Comparison of ENCODE assay signal across 8 mouse cellular contexts in the genomic region with DNA sequence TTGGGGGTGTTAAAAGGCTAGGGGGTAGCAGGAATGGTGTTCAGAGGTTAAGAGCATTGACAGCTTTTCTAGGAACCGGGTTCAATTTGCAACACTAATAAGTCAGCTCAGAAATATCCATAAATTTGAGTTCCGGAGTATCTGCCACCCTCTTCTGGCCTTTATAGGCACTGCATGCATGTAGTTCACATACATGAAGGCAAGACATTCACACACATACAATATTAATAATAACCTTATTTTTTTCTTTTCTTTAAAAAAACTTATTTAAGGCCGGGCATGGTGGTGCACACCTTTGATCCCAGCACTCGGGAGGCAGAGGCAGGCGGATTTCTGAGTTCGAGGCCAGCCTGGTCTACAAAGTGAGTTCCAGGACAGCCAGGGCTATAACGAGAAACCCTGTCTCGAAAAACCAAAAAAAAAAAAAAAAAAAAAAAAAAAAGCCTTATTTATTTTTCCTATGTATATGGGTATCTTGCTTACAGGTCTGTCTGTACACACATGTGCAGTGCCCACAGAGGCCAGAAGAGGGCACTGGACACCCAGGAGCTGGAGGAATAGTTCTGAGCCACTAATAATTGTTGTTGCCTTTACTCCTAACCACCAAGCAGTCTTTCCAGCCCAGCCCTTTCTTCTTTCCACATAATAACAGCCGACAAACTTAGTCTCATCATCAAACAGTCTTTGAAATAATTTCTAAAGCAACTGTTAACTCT. TPM values are rescaled to one million over a fixed set of nuclear protein-coding genes. Genes with fewer than 3 reads are reported as not detected.
DNase-seq lines count a peak whose midpoint lies in the region.

No protein-coding gene starts in this region.

- H3K9me3 ChIP-seq in heart, embryonic 10.5 days, result no peaks in the 10 kb centered on the region

- no peak overlapping the region for H3K27ac ChIP-seq in heart, embryonic 10.5 days

- H3K4me1 ChIP-seq in heart, embryonic 10.5 days, result no peaks in the 10 kb centered on the region

- no peak overlapping the region for H3K4me3 ChIP-seq in heart, embryonic 10.5 days

- no peaks in the 10 kb centered on the region for H3K27me3 ChIP-seq in heart, embryonic 10.5 days (ENCODE audit: insufficient read depth, poor library complexity, severe bottlenecking)

- peak; percentile 63 for DNase-seq in layer of hippocampus, adult 11-12 months (ENCODE audit: low spot score)
- DNase-seq in layer of hippocampus, adult 8-10 months (ENCODE audit: low spot score in 2 of 2), result no peak
- DNase-seq in MEL-GATA-1-ER (ENCODE audit: extremely low read depth, low read depth) (peak; percentile 59), liver (peak; percentile 81)
- DNase-seq in cerebellum, adult 9-10 months, result peak; percentile 69
- DNase-seq in heart, embryonic 10.5 days (ENCODE audit: low spot score), result peak; percentile 81
- DNase-seq in retina, embryonic 14.5 days (ENCODE audit: low spot score), result peak; percentile 76
- DNase-seq in thymus, postnatal 4 days, result peak; percentile 90

- 89% methylated on average over 9 of the region's 9 CpGs for WGBS in heart, embryonic 10.5 days

- H3K36me3 ChIP-seq in heart, embryonic 10.5 days, result peaks cover 90% of the 10 kb centered on the region

RNA-seq across cellular contexts. Expression of a gene that starts 9.6 kb away (rescaled TPM):
- 100 to 1,000 TPM; 192 to 236 (median 203) TPM for total RNA-seq in layer of hippocampus, adult 8-10 months (2022)
- 405 and 415 TPM in 2 replicates for polyA plus RNA-seq in heart, embryonic 10.5 days (2016; fragmentation: Nextera tagmentation; extraction: Ambion mirVana)

RNA-seq across cellular contexts. Expression of a gene that starts 32.3 kb away (rescaled TPM):
- 10 to 100 TPM; 87.3 to 96.2 (median 93.0) TPM for total RNA-seq in layer of hippocampus, adult 8-10 months (2022)
- polyA plus RNA-seq in heart, embryonic 10.5 days (2016; fragmentation: Nextera tagmentation; extraction: Ambion mirVana), result 16.6 and 21.3 TPM in 2 replicates

RNA-seq across cellular contexts. Expression of a gene that starts 38.3 kb away (rescaled TPM):
- total RNA-seq in layer of hippocampus, adult 8-10 months (2022), result 10 to 100 TPM; 49.7 to 59.8 (median 56.6) TPM
- 33.6 and 35.3 TPM in 2 replicates for polyA plus RNA-seq in heart, embryonic 10.5 days (2016; fragmentation: Nextera tagmentation; extraction: Ambion mirVana)

Comparison
In these comparisons a context has a peak if more than half of its experiments do, and no peak if none do; other contexts are left out.
1. DNase-seq: peak in layer of hippocampus, adult 11-12 months (single experiment), MEL-GATA-1-ER (single experiment), cerebellum, adult 9-10 months (single experiment), heart, embryonic 10.5 days (single experiment), liver (single experiment), retina, embryonic 14.5 days (single experiment) and thymus, postnatal 4 days (single experiment); none in layer of hippocampus, adult 8-10 months (0 of 2).